Mouse (Mus musculus): Measurements from ENCODE around the gene Plekhn1. TPM values are rescaled to one million over a fixed set of nuclear protein-coding genes. Genes with fewer than 3 reads are reported as not detected.
A peak's percentile ranks its signal among the peaks of the same experiment; 100 is the strongest.

Plekhn1 gene
- total and polyA plus RNA-seq, 3 experiments: 9.7 to 25.2 (median 10.8) TPM

DNA sequence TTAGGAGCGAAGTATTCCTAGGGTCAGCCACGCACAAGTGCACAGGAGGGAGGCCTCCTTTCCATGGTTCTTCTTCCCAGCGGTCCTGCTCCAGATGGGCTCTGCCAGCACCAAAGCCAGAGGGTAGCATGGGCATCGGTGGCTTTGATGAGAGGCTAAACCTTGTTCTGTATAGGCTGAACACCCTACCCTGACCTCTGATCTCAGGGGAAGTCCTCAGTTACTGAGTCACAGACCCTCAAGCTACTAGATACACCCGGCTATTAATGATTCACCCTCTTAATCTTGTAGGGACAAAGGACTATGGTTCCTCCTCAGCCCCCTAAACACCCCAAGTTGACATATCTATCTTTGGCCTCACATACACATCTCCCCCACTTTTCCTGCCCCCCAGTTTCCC is 40.8 kb downstream of the Plekhn1 start:
- intact Hi-C loops (cut with DNase I): no loop called here
- DNase-seq: no peak
- no peak overlapping the region for H3K4me3 ChIP-seq
- no peak overlapping the region for H3K9ac ChIP-seq (ENCODE audit: low read depth, low read length)
- no peaks in the 10 kb centered on the region for H3K36me3 ChIP-seq (ENCODE audit: control insufficient read depth, insufficient read depth, low read length)
- H3K79me2 ChIP-seq (replicated peaks; ENCODE audit: control insufficient read depth, insufficient read depth, low read length): no peaks in the 10 kb centered on the region
- H3K27ac ChIP-seq: no peak overlapping the region
- no peaks in the 10 kb centered on the region for H3K27me3 ChIP-seq (ENCODE audit: control insufficient read depth, insufficient read depth, low read length)
- no peak for TF ChIP-seq CTCF (IDR thresholded peaks at IDR 0.05)
- TF ChIP-seq POLR2A (IDR thresholded peaks at IDR 0.05; ENCODE audit: insufficient read depth, low read depth, low read length): no peak
- no peak for TF ChIP-seq EP300 (IDR thresholded peaks at IDR 0.05; ENCODE audit: insufficient read depth, low read depth, low read length)
- WGBS: 94% methylated on average over 5 of the region's 5 CpGs
- peaks cover 8% of the 10 kb centered on the region for H3K4me1 ChIP-seq (ENCODE audit: control insufficient read depth, insufficient read depth, low read length)

DNA sequence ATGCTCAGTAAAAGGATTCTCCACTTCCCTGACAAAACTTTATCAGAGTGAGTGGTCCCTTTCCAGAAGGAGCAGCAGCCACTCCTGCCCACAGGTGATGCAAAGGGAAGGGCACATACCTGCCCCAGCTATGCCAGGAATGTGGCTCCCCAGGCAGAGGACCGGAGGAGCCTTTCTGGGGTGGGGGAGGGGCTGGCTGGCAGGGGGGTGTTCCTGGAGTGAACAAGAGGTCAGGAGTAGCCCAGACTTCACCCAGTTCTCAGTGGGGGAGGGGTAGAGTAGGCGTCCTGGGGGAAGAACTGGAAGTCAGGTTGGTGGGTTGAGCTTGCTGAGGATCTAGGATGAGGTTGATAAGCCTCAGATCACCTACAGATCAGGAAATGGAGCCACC is 41.5 kb downstream of the Plekhn1 start:
- no peak overlapping the region for H3K9ac ChIP-seq (ENCODE audit: low read depth, low read length)
- DNase-seq: no peak
- no peaks in the 10 kb centered on the region for H3K79me2 ChIP-seq (replicated peaks; ENCODE audit: control insufficient read depth, insufficient read depth, low read length)
- no peak for TF ChIP-seq EP300 (IDR thresholded peaks at IDR 0.05; ENCODE audit: insufficient read depth, low read depth, low read length)
- TF ChIP-seq POLR2A (IDR thresholded peaks at IDR 0.05; ENCODE audit: insufficient read depth, low read depth, low read length): no peak
- no peak for TF ChIP-seq CTCF (IDR thresholded peaks at IDR 0.05)
- H3K27ac ChIP-seq: no peak overlapping the region; the same call in 1 of the 2 replicates
- intact Hi-C loops (cut with DNase I): no loop called here
- peaks cover 5% of the 10 kb centered on the region for H3K4me1 ChIP-seq (ENCODE audit: control insufficient read depth, insufficient read depth, low read length)
- no peak overlapping the region for H3K4me3 ChIP-seq
- H3K36me3 ChIP-seq (ENCODE audit: control insufficient read depth, insufficient read depth, low read length): no peaks in the 10 kb centered on the region
- no peaks in the 10 kb centered on the region for H3K27me3 ChIP-seq (ENCODE audit: control insufficient read depth, insufficient read depth, low read length)
- WGBS: 32% methylated on average over 2 of the region's 2 CpGs

DNA sequence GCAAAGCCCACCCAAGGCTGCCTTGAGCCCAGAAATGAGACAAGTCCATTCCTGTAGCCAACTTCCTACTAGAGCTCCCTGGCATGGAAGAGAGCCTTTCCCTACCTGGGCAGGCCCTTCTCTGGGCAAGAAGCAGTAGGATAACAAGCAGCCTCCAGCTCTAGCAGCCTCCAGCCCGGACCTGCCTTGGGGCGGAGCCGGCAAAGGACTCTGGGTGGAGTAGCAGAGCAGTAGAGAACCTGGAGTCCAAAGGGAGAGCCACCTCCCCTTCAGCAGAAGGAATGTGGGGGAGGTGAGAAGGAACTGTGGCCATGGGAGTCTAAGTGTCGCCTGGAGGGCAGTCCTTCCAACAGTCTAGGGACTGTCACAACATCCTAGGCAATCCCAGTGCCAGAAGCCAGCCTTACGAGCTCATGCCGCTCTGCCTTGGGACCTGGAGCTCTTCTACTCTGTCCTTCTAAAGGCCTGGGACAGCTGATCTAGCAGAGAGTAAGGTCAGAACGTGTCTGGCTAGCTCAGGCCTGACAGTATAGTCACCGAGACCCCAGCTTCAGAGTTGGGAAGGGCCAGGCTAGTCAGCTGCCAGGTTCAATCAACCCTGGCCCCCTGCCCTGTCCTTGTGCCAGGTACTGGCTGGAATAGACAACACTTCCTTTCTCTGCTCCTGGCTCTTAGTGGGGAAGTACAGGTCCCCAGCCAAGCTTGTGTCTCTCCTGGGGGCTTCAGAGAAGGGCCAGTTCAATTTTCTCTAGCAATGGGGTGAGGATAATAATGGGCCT is 42.0 kb downstream of the Plekhn1 start:
- WGBS: 32% methylated on average over 8 of the region's 8 CpGs
- no peak overlapping the region for H3K4me3 ChIP-seq
- H3K36me3 ChIP-seq (ENCODE audit: control insufficient read depth, insufficient read depth, low read length): no peaks in the 10 kb centered on the region
- H3K27ac ChIP-seq: peak overlapping the region; percentile 45
- H3K4me1 ChIP-seq (ENCODE audit: control insufficient read depth, insufficient read depth, low read length): peaks cover 5% of the 10 kb centered on the region
- H3K27me3 ChIP-seq (ENCODE audit: control insufficient read depth, insufficient read depth, low read length): no peaks in the 10 kb centered on the region
- DNase-seq: peak in 1 of 2 experiments; percentile 30
- intact Hi-C loops (cut with DNase I): no loop called here
- H3K9ac ChIP-seq (ENCODE audit: low read depth, low read length): no peak overlapping the region
- TF ChIP-seq CTCF (IDR thresholded peaks at IDR 0.05) (no peak), POLR2A (IDR thresholded peaks at IDR 0.05; ENCODE audit: insufficient read depth, low read depth, low read length) (no peak), EP300 (IDR thresholded peaks at IDR 0.05; ENCODE audit: insufficient read depth, low read depth, low read length) (no peak)
- no peaks in the 10 kb centered on the region for H3K79me2 ChIP-seq (replicated peaks; ENCODE audit: control insufficient read depth, insufficient read depth, low read length)

DNA sequence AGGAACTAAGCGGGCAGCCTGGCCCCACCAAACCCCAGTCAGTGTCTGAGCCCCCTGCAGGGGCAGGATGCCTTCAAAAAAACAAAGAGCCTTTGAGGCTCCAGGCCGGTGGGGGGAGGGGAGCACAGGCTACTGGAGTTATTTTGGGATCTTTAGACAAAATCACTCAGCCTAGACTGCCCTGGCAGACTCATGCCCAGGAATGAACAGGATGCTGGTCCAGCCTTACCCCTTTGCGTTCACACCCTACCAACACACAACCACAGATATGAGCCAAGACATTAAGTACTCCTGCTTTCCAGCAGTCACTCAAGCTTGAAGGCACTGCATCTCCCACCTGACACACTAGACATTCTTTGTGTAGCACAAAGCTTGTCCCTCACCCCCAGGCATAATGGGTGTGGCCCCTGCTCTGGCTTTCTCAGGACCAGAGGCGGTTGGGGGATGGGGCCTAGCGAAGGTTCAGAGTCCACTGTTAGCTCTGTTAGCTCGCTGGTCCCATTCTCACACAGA is 45.8 kb downstream of the Plekhn1 start:
- Histone ChIP-seq H3K9ac (ENCODE audit: low read depth, low read length) (no peak overlapping the region), H3K79me2 (replicated peaks; ENCODE audit: control insufficient read depth, insufficient read depth, low read length) (no peaks in the 10 kb centered on the region; the same call in 1 of the 2 replicates), H3K36me3 (ENCODE audit: control insufficient read depth, insufficient read depth, low read length) (no peaks in the 10 kb centered on the region), H3K27me3 (ENCODE audit: control insufficient read depth, insufficient read depth, low read length) (no peaks in the 10 kb centered on the region), H3K4me3 (no peak overlapping the region), H3K27ac (no peak overlapping the region), H3K4me1 (ENCODE audit: control insufficient read depth, insufficient read depth, low read length) (peaks cover 10% of the 10 kb centered on the region)
- intact Hi-C loops (cut with DNase I): no loop called here
- DNase-seq: peak in 1 of 2 experiments; percentile 18
- 62% methylated on average over 6 of the region's 6 CpGs for WGBS
- TF ChIP-seq CTCF (IDR thresholded peaks at IDR 0.05) (no peak), EP300 (IDR thresholded peaks at IDR 0.05; ENCODE audit: insufficient read depth, low read depth, low read length) (no peak), POLR2A (IDR thresholded peaks at IDR 0.05; ENCODE audit: insufficient read depth, low read depth, low read length) (no peak)

DNA sequence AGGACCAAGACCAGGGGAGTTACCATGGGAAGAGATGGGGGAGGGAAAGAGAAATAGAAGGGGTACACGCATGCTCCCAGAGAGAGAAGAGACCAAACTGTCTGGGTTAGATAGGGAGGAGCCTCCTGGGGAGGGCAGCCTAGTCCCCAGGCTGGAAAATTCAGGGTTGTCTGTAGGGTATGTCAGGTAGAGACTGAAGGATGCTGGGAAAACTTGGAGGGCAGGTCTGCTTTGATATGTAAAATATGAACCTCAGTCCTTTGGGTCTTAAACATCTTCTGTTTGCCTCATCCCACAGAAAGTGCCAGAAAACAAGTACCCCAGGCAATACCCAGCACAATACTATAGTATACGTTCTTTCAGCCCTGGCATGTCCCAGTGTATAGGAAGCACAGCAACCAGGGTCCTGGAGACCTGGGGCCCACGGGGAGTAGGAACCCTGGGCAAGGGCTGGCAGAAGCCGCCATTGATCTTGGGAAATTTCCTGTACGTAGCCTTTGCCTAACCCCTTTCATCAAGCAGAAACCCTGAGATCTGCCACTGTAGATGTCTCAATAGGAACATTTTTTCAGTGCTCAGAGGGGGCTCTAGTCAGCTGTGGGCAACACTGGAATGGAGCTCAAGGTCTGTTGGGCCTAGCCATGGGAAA is 46.4 kb downstream of the Plekhn1 start:
- TF ChIP-seq POLR2A (IDR thresholded peaks at IDR 0.05; ENCODE audit: insufficient read depth, low read depth, low read length) (no peak), CTCF (IDR thresholded peaks at IDR 0.05) (no peak), EP300 (IDR thresholded peaks at IDR 0.05; ENCODE audit: insufficient read depth, low read depth, low read length) (no peak)
- H3K79me2 ChIP-seq (replicated peaks; ENCODE audit: control insufficient read depth, insufficient read depth, low read length): no peaks in the 10 kb centered on the region; the same call in 1 of the 2 replicates
- intact Hi-C loops (cut with DNase I): no loop called here
- no peaks in the 10 kb centered on the region for H3K27me3 ChIP-seq (ENCODE audit: control insufficient read depth, insufficient read depth, low read length)
- H3K27ac ChIP-seq: no peak overlapping the region
- 86% methylated on average over 5 of the region's 5 CpGs for WGBS
- peaks cover 10% of the 10 kb centered on the region for H3K4me1 ChIP-seq (ENCODE audit: control insufficient read depth, insufficient read depth, low read length)
- no peak overlapping the region for H3K9ac ChIP-seq (ENCODE audit: low read depth, low read length)
- DNase-seq: no peak
- no peak overlapping the region for H3K4me3 ChIP-seq
- H3K36me3 ChIP-seq (ENCODE audit: control insufficient read depth, insufficient read depth, low read length): no peaks in the 10 kb centered on the region
